Mouse (Mus musculus) thymus, adult 2 months (tissue): ENCODE measurements around the gene Map3k20. TPM values are rescaled to one million over a fixed set of nuclear protein-coding genes. Genes with fewer than 3 reads are reported as not detected.

ENCODE experiments used
- DNase-seq: peaks from one replicate; pipeline ENCODE4 v3.0.0; 2021
- H3K27ac ChIP-seq: fragments of 200-500 bp; 2 replicates; pipeline ENCODE4 v1.5.1; 2012; ENCODE audit warnings: low read length, control low read depth; ENCODE audit not compliant: control insufficient read depth, insufficient read depth
- H3K27me3 ChIP-seq: fragments of 200-500 bp; 2 replicates; pipeline ENCODE4 v1.6.1; 2012; ENCODE audit warnings: mild to moderate bottlenecking, low read length, moderate library complexity, mixed read lengths; ENCODE audit not compliant: control insufficient read depth, insufficient read depth
- H3K36me3 ChIP-seq: fragments of 200-500 bp; 2 replicates; pipeline ENCODE4 v1.6.1; 2012; ENCODE audit warnings: mild to moderate bottlenecking, low read length, moderate library complexity; ENCODE audit not compliant: control insufficient read depth, insufficient read depth
- H3K4me1 ChIP-seq: fragments of 200-500 bp; replicated peaks from 2 replicates; pipeline ENCODE4 v1.6.1; 2012; ENCODE audit warnings: low read length; ENCODE audit not compliant: control insufficient read depth, insufficient read depth
- H3K4me3 ChIP-seq: fragments of 200-500 bp; 2 replicates; pipeline ENCODE4 v1.5.1; 2012; ENCODE audit warnings: mild to moderate bottlenecking, low read length, control low read depth, moderate library complexity; ENCODE audit not compliant: control insufficient read depth, insufficient read depth
- CTCF ChIP-seq: fragments of 200-500 bp; IDR thresholded peaks from 2 replicates; pipeline ENCODE4 v1.5.1; 2012; ENCODE audit warnings: mild to moderate bottlenecking, control low read depth, low read length, moderate library complexity, borderline replicate concordance; ENCODE audit not compliant: control insufficient read depth, poor library complexity, insufficient read depth; ENCODE audit errors: extremely low read depth
- POLR2A ChIP-seq: fragments of 200-500 bp; IDR thresholded peaks from 2 replicates; pipeline ENCODE4 v1.6.1; 2012; ENCODE audit warnings: mild to moderate bottlenecking, low read length, control low read depth, moderate library complexity; ENCODE audit not compliant: control insufficient read depth, poor library complexity, insufficient read depth; ENCODE audit errors: extremely low read depth
- WGBS: fragments of 180-500 bp; shearing (Covaris S2); methylation state at CpG from one replicate; pipeline ENCODE4 v1.1.7; 2018; 5-methylcytosine and 5-hydroxymethylcytosine counted together
- polyA plus RNA-seq: library from polyadenylated mRNA; depleted of rRNA; stranded (reverse); fragments of >200 nt; gene quantifications from 2 replicates; pipeline ENCODE4 v1.2.3, GENCODE M21; 2012

The Map3k20 gene
- polyA plus RNA-seq, 1 experiment, result 8.3 TPM

DNA sequence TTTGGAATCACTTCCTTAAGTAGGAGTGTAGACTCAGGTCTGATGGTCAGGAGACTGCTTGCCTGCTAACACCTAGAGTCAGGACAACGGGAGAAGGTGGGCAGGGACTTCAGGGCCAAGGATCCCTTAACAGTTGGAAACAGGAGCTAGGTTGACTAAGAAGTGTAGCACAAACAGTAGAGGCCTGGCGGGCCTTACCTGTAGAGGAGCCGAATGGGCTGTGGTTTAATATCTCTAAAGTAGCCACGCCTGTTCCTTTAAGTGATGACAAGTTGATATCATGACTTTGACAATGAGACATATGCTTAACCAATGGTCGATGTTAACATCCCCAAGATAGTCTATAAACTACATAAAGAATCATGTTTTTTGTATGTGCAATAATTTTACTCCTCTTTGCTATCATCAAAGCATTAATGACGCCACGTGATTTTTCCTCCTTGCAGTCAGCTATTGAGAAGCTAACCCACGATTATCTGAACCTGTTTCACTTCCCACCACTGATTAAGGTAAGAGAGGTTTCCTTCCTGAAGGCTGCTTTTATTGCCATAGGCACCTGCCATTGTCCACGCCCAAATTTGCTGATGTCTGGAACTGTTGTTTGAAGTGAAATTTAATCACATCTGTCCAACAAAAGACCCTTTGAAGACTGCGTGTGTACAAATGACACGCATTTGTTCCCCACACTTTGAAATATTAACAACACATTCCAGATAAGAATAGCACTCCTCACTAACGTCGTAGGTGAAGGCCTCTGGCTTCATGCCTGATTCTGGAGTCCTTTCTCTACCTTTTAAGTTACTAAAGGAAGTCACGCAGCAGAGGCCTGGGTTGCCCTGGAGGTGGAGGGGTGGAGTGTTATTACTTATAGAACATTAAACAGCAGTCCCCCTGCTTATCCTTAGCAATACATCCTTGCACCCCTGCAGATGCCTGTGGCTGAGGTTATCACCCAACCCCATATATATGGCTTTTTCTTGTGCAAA lies 131.0 kb downstream of the Map3k20 start:
- Histone ChIP-seq H3K4me1 (peaks cover 44% of the 10 kb centered on the region), H3K36me3 (no peaks in the 10 kb centered on the region), H3K4me3 (no peak overlapping the region), H3K27ac (no peak overlapping the region), H3K27me3 (no peaks in the 10 kb centered on the region)
- DNase-seq, result no peak
- WGBS, result 77% methylated on average over 14 of the region's 14 CpGs
- no peak for TF ChIP-seq POLR2A
- no peak for TF ChIP-seq CTCF

DNA sequence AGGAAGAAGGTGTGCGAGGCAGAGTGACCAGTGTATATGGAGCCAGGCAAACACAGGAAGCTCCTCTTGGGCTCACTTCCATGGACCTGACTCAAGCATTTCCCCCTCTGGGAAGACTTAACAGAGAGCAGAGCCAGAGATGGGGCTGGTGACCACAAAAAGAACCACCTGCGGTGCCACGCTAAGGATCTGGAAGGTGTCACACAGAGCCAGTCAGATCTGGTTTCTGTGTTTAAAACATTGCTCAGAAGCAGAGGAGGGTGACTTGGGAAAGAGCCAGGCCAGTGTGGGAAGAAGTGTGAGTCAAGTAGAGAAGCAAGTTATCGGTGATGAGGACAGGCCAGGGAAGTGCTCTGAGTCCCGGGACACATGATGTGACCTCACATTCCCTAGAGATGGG lies 135.1 kb downstream of the Map3k20 start:
- Histone ChIP-seq H3K4me1 (peaks cover 13% of the 10 kb centered on the region), H3K36me3 (no peaks in the 10 kb centered on the region), H3K27ac (no peak overlapping the region), H3K27me3 (no peaks in the 10 kb centered on the region), H3K4me3 (no peak overlapping the region)
- WGBS, result 38% methylated on average over 5 of the region's 5 CpGs
- TF ChIP-seq CTCF (no peak), POLR2A (no peak)
- no peak for DNase-seq

GRCm38 (mm10) chr2:72424656-72425055 lies 139.2 kb downstream of the Map3k20 start:
- TF ChIP-seq POLR2A (no peak), CTCF (no peak)
- WGBS, result 95% methylated on average over 7 of the region's 7 CpGs
- Histone ChIP-seq H3K27me3 (no peaks in the 10 kb centered on the region), H3K27ac (no peak overlapping the region), H3K4me3 (no peak overlapping the region), H3K4me1 (peaks cover 8% of the 10 kb centered on the region), H3K36me3 (no peaks in the 10 kb centered on the region)
- no peak for DNase-seq

GRCm38 (mm10) chr2:72426776-72427175 lies 141.3 kb downstream of the Map3k20 start:
- Histone ChIP-seq H3K4me1 (no peaks in the 10 kb centered on the region), H3K27ac (no peak overlapping the region), H3K36me3 (no peaks in the 10 kb centered on the region), H3K27me3 (no peaks in the 10 kb centered on the region), H3K4me3 (no peak overlapping the region)
- WGBS, result 95% methylated on average over 8 of the region's 8 CpGs
- TF ChIP-seq POLR2A, result no peak
- TF ChIP-seq CTCF, result no peak
- DNase-seq, result no peak

GRCm38 (mm10) chr2:72427288-72427687 lies 141.9 kb downstream of the Map3k20 start:
- H3K4me3 ChIP-seq, result no peak overlapping the region
- H3K36me3 ChIP-seq, result no peaks in the 10 kb centered on the region
- TF ChIP-seq POLR2A (no peak), CTCF (no peak)
- 98% methylated on average over 11 of the region's 11 CpGs for WGBS
- H3K27ac ChIP-seq, result no peak overlapping the region
- no peak for DNase-seq
- no peaks in the 10 kb centered on the region for H3K27me3 ChIP-seq
- H3K4me1 ChIP-seq, result no peaks in the 10 kb centered on the region

DNA sequence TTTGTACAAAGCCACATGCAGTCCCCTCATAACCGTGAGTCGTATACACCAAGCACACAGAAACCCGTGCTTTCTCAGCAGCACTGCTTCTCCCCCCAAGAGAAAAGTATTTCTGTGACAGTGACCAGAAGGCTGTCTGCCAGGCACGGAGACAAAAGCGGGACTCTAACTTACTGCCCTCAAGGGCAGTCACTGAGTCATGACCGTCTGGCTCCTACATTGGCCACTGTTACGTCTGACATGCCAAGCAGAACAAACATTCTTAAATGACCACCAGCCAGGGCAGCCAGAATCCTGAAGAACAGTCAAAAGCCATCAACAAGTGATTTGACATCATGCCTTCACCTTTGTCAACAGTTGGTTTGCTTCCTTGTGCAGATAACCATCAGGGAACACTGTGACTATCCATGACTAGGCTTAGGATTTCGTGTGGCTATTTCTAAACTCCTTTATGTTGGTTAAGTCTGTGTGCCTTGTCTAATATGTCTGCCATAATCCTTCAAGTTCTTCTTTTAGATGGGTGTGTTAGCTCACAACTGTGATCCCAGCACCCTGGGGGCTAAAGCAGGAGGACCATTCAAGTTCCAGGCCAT lies 153.6 kb downstream of the Map3k20 start:
- 97% methylated on average over 8 of the region's 8 CpGs for WGBS
- TF ChIP-seq POLR2A, result no peak
- TF ChIP-seq CTCF, result no peak
- H3K36me3 ChIP-seq, result no peaks in the 10 kb centered on the region
- no peak overlapping the region for H3K27ac ChIP-seq
- no peak overlapping the region for H3K4me3 ChIP-seq
- no peak for DNase-seq
- H3K27me3 ChIP-seq, result no peaks in the 10 kb centered on the region
- H3K4me1 ChIP-seq, result no peaks in the 10 kb centered on the region
